Mouse (Mus musculus) layer of hippocampus, postnatal 14 days (tissue): ENCODE measurements at regions not wholly inside any gene's neighbourhood (a gene's known extent, or its start where the extent isn't known, plus 50 kb on each side); places are given as distances from the start of the nearest gene placed in this dataset.

Experiments
- DNase-seq, 2 experiments: peaks; one replicate each; pipeline ENCODE4 v3.0.0; 2021 to 2022; ENCODE audit warnings: low spot score in 2 of 2, mixed read lengths in 1 of 2

- no peak for DNase-seq
These were observed 651.7 kb upstream of the Lmcd1 start for GRCm38 (mm10) chr6:111621684-111622480.

GRCm38 (mm10) chr6:111622481-111623139, 650.9 kb upstream of the Lmcd1 start:
- DNase-seq = peak in 1 of 2 experiments; percentile 11

- DNase-seq = peak in 1 of 2 experiments; percentile 12
These were observed 650.4 kb upstream of the Lmcd1 start for GRCm38 (mm10) chr6:111623140-111623497.

- no peak for DNase-seq
These were observed 648.1 kb upstream of the Lmcd1 start for GRCm38 (mm10) chr6:111625501-111625900.

GRCm38 (mm10) chr6:111652736-111653135, 620.8 kb upstream of the Lmcd1 start:
- DNase-seq = no peak

- peak in 1 of 2 experiments; percentile 1 for DNase-seq
These were observed 613.6 kb upstream of the Lmcd1 start for GRCm38 (mm10) chr6:111659957-111660356.

GRCm38 (mm10) chr6:111664603-111665002, 609.0 kb upstream of the Lmcd1 start:
- DNase-seq = no peak

- no peak for DNase-seq
These were observed 588.6 kb upstream of the Lmcd1 start for GRCm38 (mm10) chr6:111684911-111685310.

- DNase-seq = no peak
These were observed 570.7 kb upstream of the Lmcd1 start for GRCm38 (mm10) chr6:111702864-111703263.

- no peak for DNase-seq
These were observed 565.3 kb upstream of the Lmcd1 start for GRCm38 (mm10) chr6:111708277-111708676.

GRCm38 (mm10) chr6:111725969-111726368, 547.6 kb upstream of the Lmcd1 start:
- DNase-seq = no peak

- no peak for DNase-seq
These were observed 543.2 kb upstream of the Lmcd1 start for GRCm38 (mm10) chr6:111730381-111730780.

GRCm38 (mm10) chr6:111733926-111734325, 539.6 kb upstream of the Lmcd1 start:
- peak; percentile 9 to 37 for DNase-seq

GRCm38 (mm10) chr6:111738983-111739382, 534.6 kb upstream of the Lmcd1 start:
- peak; percentile 42 to 88 for DNase-seq

GRCm38 (mm10) chr6:111781710-111782481, 491.7 kb upstream of the Lmcd1 start:
- no peak for DNase-seq

GRCm38 (mm10) chr6:111808611-111809010, 464.9 kb upstream of the Lmcd1 start:
- peak; percentile 15 to 63 for DNase-seq

- DNase-seq = no peak
These were observed 459.5 kb upstream of the Lmcd1 start for GRCm38 (mm10) chr6:111813982-111814603.

GRCm38 (mm10) chr6:111815150-111815549, 458.4 kb upstream of the Lmcd1 start:
- DNase-seq = peak; percentile 11 to 79

GRCm38 (mm10) chr6:111820265-111820664, 453.3 kb upstream of the Lmcd1 start:
- no peak for DNase-seq

- no peak for DNase-seq
These were observed 429.2 kb upstream of the Lmcd1 start for GRCm38 (mm10) chr6:111844321-111844835.

GRCm38 (mm10) chr6:111866101-111866598, 407.4 kb upstream of the Lmcd1 start:
- peak; percentile 62 to 87 for DNase-seq
